Mouse (Mus musculus): ENCODE measurements around the gene Nkpd1. TPM values are rescaled to one million over a fixed set of nuclear protein-coding genes. Genes with fewer than 3 reads are reported as not detected.

Nkpd1 gene
- total and polyA plus RNA-seq, 3 experiments: 1.1 to 2.1 (median 1.9) TPM

DNA sequence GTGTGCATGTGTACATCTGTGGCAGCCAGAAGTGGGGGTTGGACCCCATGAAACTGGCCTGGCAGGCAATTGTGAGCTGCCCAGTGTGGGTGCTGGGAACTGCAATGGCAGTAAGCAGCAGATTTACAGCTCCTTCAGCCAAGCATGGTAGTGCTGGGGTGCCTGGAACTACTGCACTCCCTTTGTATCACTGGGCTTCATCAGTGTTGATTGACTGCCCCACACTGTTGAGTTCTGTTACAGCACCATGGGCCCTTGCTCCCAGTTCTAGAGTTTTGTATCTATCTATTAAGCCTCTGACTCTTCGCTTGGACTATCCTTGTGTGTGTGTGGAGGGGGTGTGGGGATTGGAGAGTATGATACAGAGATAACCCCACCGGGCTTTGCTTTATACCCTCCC is 40.6 kb upstream of the Nkpd1 start (continued):
- TF ChIP-seq JUN (IDR thresholded peaks at IDR 0.05; ENCODE audit: insufficient read depth, low read depth, low read length) (no peak), IRF4 (IDR thresholded peaks at IDR 0.05; ENCODE audit: low read depth, low read length) (0 out of 2 replicates have a peak, but pooled peaks have one; percentile 12), USF2 (conservative IDR thresholded peaks at IDR 0.05; ENCODE audit: low read depth, low read length) (no peak), CTCF (conservative IDR thresholded peaks at IDR 0.05 in 1 of 2, IDR thresholded peaks at IDR 0.05 in 1 of 2; ENCODE audit: low read depth in 2 of 2, low read length in 2 of 2) (peak in 1 of 2 experiments; percentile 61; a peak in 2 of 4 replicates), MAZ (IDR thresholded peaks at IDR 0.05; ENCODE audit: low read depth, low read length) (no peak)

DNA sequence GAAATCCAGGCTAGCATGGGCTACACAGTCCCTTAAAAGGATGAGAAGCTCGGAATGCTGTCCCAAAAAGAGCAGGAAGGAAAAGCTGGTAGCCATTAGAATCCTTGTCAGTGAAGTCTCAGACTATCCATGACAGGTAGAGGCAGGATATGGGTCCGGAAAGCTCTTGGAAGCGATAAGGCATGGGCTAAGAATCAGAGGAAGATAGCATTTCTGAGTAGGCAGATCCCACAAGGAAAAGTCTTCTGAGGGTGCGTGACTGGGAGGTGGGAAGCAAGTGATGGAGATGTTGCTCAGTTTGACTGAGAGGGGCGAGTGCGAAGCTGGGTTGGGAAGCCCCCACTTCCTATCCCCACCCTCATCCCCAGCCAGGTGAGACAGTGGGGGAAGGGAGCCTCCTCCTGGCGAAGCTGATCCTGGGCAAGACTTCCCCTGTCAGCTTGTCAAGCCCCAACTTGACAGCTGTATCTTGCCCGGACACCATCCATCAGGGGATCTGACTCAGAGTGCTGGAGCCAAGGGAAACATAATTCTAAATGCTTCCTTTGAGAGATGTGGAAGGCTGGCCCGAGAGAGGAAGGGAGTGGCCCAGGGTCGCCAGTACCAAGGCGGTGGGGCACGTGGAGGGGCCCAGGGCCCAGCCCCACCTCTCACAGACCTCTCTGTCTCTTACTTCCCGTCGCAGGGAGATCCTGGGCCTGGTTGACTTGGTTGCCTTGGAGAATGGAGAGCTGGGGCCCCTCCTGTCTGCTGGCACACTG is 39.8 kb upstream of the Nkpd1 start:
- Histone ChIP-seq H3K27me3 (replicated peaks) (peaks cover 70% of the 10 kb centered on the region), H3K4me1 (ENCODE audit: control insufficient read depth in 1 of 2, insufficient read depth in 2 of 2) (peaks cover 7 to 13% of the 10 kb centered on the region in 2 experiments), H3K4me3 (replicated peaks in 1 of 3; ENCODE audit: low read depth in 2 of 3, low read length in 2 of 3, poor library complexity in 1 of 3) (no peak overlapping the region), H3K27ac (ENCODE audit: insufficient read depth, low read depth) (no peak overlapping the region), H3K9me3 (replicated peaks; ENCODE audit: low read length) (peaks cover 13% of the 10 kb centered on the region), H3K79me2 (replicated peaks; ENCODE audit: control insufficient read depth, extremely low read depth, insufficient read depth, poor library complexity, severe bottlenecking) (no peaks in the 10 kb centered on the region), H3K4me2 (ENCODE audit: insufficient read depth, low read depth, poor library complexity, severe bottlenecking) (no peak overlapping the region), H3K36me3 (replicated peaks in 1 of 2; ENCODE audit: control insufficient read depth in 1 of 2, insufficient read depth in 1 of 2, low read length in 1 of 2) (no peaks in the 10 kb centered on the region), H3K9ac (ENCODE audit: insufficient read depth, low read depth) (no peak overlapping the region)
- dilution Hi-C loops (cut with MboI; ENCODE audit: extremely low pct_ligation_motif_present, extremely low pct_unique_long_range_greater_than_20kb, low sequenced_read_pairs): no loop called here
- in situ Hi-C loops (cut with MboI; ENCODE audit: low pct_ligation_motif_present, low pct_unique_long_range_greater_than_20kb, low sequenced_read_pairs): no loop called here
- no peak for TF ChIP-seq GABPA (IDR thresholded peaks at IDR 0.05; ENCODE audit: insufficient replicate concordance, low read depth, low read length)
- no peak for TF ChIP-seq MAX (IDR thresholded peaks at IDR 0.05; ENCODE audit: low read length)
- TF ChIP-seq PAX5 (IDR thresholded peaks at IDR 0.05; ENCODE audit: low read length): no peak
- TF ChIP-seq TBP (conservative IDR thresholded peaks at IDR 0.05; ENCODE audit: low read depth, low read length): no peak
- TF ChIP-seq MYC (IDR thresholded peaks at IDR 0.05; ENCODE audit: low read depth, low read length): no peak
- TF ChIP-seq POLR2AphosphoS2 (IDR thresholded peaks at IDR 0.05; ENCODE audit: low read depth, low read length): no peak
- no peak for TF ChIP-seq CTCF (conservative IDR thresholded peaks at IDR 0.05 in 1 of 2, IDR thresholded peaks at IDR 0.05 in 1 of 2; ENCODE audit: low read depth in 2 of 2, low read length in 2 of 2)
- TF ChIP-seq MAZ (IDR thresholded peaks at IDR 0.05; ENCODE audit: low read depth, low read length): no peak
- DNase-seq (ENCODE audit: extremely low read depth): no peak

DNA sequence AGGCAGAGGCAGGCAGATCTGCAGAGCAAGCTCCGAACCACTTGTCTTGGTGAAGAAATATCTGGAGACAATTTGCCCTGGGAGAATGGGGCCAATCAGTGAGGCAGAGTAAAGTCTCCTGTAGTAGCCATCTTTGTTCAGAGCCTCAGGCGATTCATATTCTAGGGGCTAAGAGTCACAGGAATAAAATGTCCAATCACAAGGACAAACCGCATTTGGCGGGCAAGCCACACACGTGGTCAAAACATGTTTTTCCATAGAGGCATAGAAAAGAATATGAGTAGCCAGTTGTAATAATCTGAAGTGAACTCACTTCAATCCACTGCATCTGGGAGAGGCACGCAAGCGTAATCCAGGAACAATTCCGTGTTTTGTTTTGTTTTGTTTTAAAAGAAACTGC is 34.4 kb upstream of the Nkpd1 start:
- Histone ChIP-seq H3K4me3 (replicated peaks in 1 of 3; ENCODE audit: low read depth in 2 of 3, low read length in 2 of 3, poor library complexity in 1 of 3) (no peak overlapping the region), H3K36me3 (replicated peaks in 1 of 2; ENCODE audit: control insufficient read depth in 1 of 2, insufficient read depth in 1 of 2, low read length in 1 of 2) (no peaks in the 10 kb centered on the region), H3K4me1 (ENCODE audit: control insufficient read depth in 1 of 2, insufficient read depth in 2 of 2) (peaks cover 5 to 7% of the 10 kb centered on the region in 2 experiments; a peak in 2 of 4 replicates), H3K27me3 (replicated peaks) (peaks cover 63% of the 10 kb centered on the region), H3K9ac (ENCODE audit: insufficient read depth, low read depth) (no peak overlapping the region), H3K27ac (ENCODE audit: insufficient read depth, low read depth) (no peak overlapping the region), H3K79me2 (replicated peaks; ENCODE audit: control insufficient read depth, extremely low read depth, insufficient read depth, poor library complexity, severe bottlenecking) (no peaks in the 10 kb centered on the region), H3K9me3 (replicated peaks; ENCODE audit: low read length) (peaks cover 5% of the 10 kb centered on the region), H3K4me2 (ENCODE audit: insufficient read depth, low read depth, poor library complexity, severe bottlenecking) (no peak overlapping the region)
- dilution Hi-C loops (cut with MboI; ENCODE audit: extremely low pct_ligation_motif_present, extremely low pct_unique_long_range_greater_than_20kb, low sequenced_read_pairs) (no loop called here), in situ Hi-C loops (cut with MboI; ENCODE audit: low pct_ligation_motif_present, low pct_unique_long_range_greater_than_20kb, low sequenced_read_pairs) (no loop called here)
- TF ChIP-seq POLR2AphosphoS2 (IDR thresholded peaks at IDR 0.05; ENCODE audit: low read depth, low read length) (no peak), USF1 (IDR thresholded peaks at IDR 0.05; ENCODE audit: low read depth, low read length) (no peak), GABPA (IDR thresholded peaks at IDR 0.05; ENCODE audit: insufficient replicate concordance, low read depth, low read length) (no peak), HCFC1 (IDR thresholded peaks at IDR 0.05; ENCODE audit: low read depth, low read length) (no peak), E2F4 (IDR thresholded peaks at IDR 0.05; ENCODE audit: insufficient replicate concordance, low read depth, low read length) (no peak), CTCF (conservative IDR thresholded peaks at IDR 0.05 in 1 of 2, IDR thresholded peaks at IDR 0.05 in 1 of 2; ENCODE audit: low read depth in 2 of 2, low read length in 2 of 2) (no peak), ELF1 (IDR thresholded peaks at IDR 0.05; ENCODE audit: low read depth, low read length) (no peak), ZMIZ1 (IDR thresholded peaks at IDR 0.05; ENCODE audit: low read depth, low read length) (no peak), NRF1 (IDR thresholded peaks at IDR 0.05; ENCODE audit: low read depth, low read length) (no peak), ZNF384 (IDR thresholded peaks at IDR 0.05; ENCODE audit: low read depth, low read length) (no peak), ZKSCAN1 (IDR thresholded peaks at IDR 0.05; ENCODE audit: borderline replicate concordance, low read depth, low read length) (no peak), RAD21 (IDR thresholded peaks at IDR 0.05; ENCODE audit: low read depth, low read length) (no peak), PAX5 (IDR thresholded peaks at IDR 0.05; ENCODE audit: low read length) (no peak), ETS1 (conservative IDR thresholded peaks at IDR 0.05; ENCODE audit: low read depth, low read length) (no peak), EP300 (IDR thresholded peaks at IDR 0.05; ENCODE audit: low read length) (no peak)
- DNase-seq (ENCODE audit: extremely low read depth): no peak

All from CH12.LX (cell line).